Mouse (Mus musculus): ENCODE results near the gene Kcnj16.

DNA sequence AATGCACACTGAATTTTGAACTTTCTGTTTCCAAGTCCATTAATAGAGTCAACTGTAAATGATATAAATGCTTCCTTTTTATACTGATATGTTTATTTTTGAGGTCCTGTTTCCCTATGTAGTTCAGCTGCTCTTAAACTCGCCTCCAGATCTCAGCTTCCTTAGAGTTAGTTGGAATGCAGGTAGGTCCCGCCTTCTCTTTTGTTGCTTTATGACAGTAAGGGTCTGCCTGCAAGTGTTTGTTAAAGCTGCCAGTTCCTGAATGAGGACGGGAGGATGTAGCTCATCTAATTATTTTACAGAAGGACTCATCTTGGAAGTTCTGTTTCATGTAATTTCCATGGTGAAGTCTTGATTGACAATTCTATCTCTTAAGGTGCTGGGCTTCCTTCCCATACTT is 25.6 kb upstream of the Kcnj16 start:
- TF ChIP-seq CTCF (IDR thresholded peaks at IDR 0.05; ENCODE audit: low read depth, low read length) (no peak), POLR2A (IDR thresholded peaks at IDR 0.05; ENCODE audit: extremely low read depth, insufficient read depth, low read length) (no peak)
